Mouse (Mus musculus) hindbrain, embryonic 13.5 days (tissue): ENCODE measurements around the gene Foxk1. TPM values are rescaled to one million over a fixed set of nuclear protein-coding genes. Genes with fewer than 3 reads are reported as not detected.

Experiments
- ATAC-seq: fragments of 200-750 bp; cut with Nextera tagmentation; 2 replicates; pipeline ENCODE4 v1.8.0; 2017; ENCODE audit warnings: moderate TSS enrichment; ENCODE audit not compliant: low FRiP score
- H3K27ac ChIP-seq: fragments of 300-500 bp; sonication (generic); 2 replicates; pipeline ENCODE4 v1.5.1; 2015; ENCODE audit warnings: inconsistent platforms, mild to moderate bottlenecking, moderate library complexity
- H3K27me3 ChIP-seq: fragments of 300-500 bp; sonication (generic); 2 replicates; pipeline ENCODE4 v1.6.1; 2015; ENCODE audit warnings: mild to moderate bottlenecking, inconsistent platforms
- H3K36me3 ChIP-seq: fragments of 300-500 bp; sonication (generic); 2 replicates; pipeline ENCODE4 v1.6.1; 2015; ENCODE audit warnings: mild to moderate bottlenecking, inconsistent platforms
- H3K4me1 ChIP-seq: fragments of 300-500 bp; sonication (generic); replicated peaks from 2 replicates; pipeline ENCODE4 v1.6.1; 2015; ENCODE audit warnings: inconsistent platforms
- H3K4me2 ChIP-seq: fragments of 300-500 bp; sonication (generic); 2 replicates; pipeline ENCODE4 v1.6.1; 2015; ENCODE audit warnings: inconsistent platforms, mild to moderate bottlenecking, moderate library complexity
- H3K4me3 ChIP-seq: fragments of 300-500 bp; sonication (generic); 2 replicates; pipeline ENCODE4 v1.5.1; 2015; ENCODE audit warnings: mild to moderate bottlenecking, inconsistent platforms
- H3K9ac ChIP-seq: fragments of 300-500 bp; sonication (generic); 2 replicates; pipeline ENCODE4 v1.6.1; 2015; ENCODE audit warnings: mild to moderate bottlenecking, inconsistent platforms
- H3K9me3 ChIP-seq: fragments of 300-500 bp; sonication (generic); 2 replicates; pipeline ENCODE4 v1.6.1; 2016; ENCODE audit warnings: inconsistent platforms
- WGBS: fragments of 180-500 bp; shearing (Covaris S2); methylation state at CpG from one replicate; pipeline ENCODE4 v1.1.7; 2015; 5-methylcytosine and 5-hydroxymethylcytosine counted together
- polyA plus RNA-seq: library from polyadenylated mRNA; unstranded; fragments of >200 nt; fragmentation: Nextera tagmentation; extraction: Ambion mirVana; gene quantifications from 2 replicates; pipeline ENCODE4 v1.2.1, GENCODE M21; 2015

The Foxk1 gene
- polyA plus RNA-seq, 1 experiment from 2014 or later = 5.6 TPM

- ATAC-seq = no peak
- no peak overlapping the region for H3K4me2 ChIP-seq
- 15% methylated on average over 5 of the region's 5 CpGs for WGBS
- H3K4me1 ChIP-seq = peaks cover 16% of the 10 kb centered on the region
- H3K36me3 ChIP-seq = no peaks in the 10 kb centered on the region
- no peak overlapping the region for H3K9ac ChIP-seq
- H3K27me3 ChIP-seq = no peaks in the 10 kb centered on the region
- no peak overlapping the region for H3K4me3 ChIP-seq
- no peak overlapping the region for H3K27ac ChIP-seq
- no peaks in the 10 kb centered on the region for H3K9me3 ChIP-seq
Measured at GRCm38 (mm10) chr5:142395909-142396308, 5.4 kb upstream of the Foxk1 start.

DNA sequence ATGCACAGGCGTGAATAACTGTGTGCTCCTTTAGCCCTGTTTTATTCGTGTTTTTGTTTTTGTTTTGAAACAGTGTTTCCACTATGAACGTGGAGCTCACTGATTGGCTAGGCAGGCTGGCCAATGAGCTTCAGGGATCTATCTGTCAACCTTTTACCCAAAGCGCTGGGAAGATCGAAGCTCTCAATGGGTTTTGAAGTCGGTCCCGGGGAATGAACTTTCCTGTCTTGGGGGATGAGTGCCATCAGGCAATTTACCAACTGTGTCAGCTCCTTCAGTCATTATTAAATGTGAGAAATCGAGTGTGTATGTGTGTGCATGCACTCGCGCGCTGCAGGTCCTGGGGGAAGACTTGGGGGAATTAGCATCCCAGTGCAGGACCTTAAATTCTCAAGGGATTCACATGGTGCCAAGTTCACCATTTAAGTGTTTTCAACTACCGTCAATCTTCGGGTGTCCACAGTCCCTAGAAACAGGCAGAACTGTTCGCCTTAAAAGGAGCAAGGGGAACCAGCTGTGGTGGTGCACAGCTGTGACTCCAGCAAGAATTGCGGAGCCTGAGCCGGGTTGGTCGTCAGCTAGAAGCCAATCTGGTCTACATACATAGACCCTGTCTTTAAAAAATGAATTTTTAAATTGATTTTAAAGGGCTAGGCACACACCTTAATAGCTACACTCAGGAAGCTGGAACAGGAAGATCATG, 965 bp upstream of the Foxk1 start:
- H3K4me2 ChIP-seq = peak overlapping the region; percentile 95
- peak overlapping the region; percentile 98 for H3K4me3 ChIP-seq
- WGBS = 24% methylated on average over 17 of the region's 17 CpGs
- no peaks in the 10 kb centered on the region for H3K27me3 ChIP-seq
- H3K27ac ChIP-seq = peak overlapping the region; percentile 91
- H3K9ac ChIP-seq = peak overlapping the region; percentile 98
- no peaks in the 10 kb centered on the region for H3K36me3 ChIP-seq
- H3K4me1 ChIP-seq = peaks cover 46% of the 10 kb centered on the region
- no peak for ATAC-seq
- no peaks in the 10 kb centered on the region for H3K9me3 ChIP-seq

DNA sequence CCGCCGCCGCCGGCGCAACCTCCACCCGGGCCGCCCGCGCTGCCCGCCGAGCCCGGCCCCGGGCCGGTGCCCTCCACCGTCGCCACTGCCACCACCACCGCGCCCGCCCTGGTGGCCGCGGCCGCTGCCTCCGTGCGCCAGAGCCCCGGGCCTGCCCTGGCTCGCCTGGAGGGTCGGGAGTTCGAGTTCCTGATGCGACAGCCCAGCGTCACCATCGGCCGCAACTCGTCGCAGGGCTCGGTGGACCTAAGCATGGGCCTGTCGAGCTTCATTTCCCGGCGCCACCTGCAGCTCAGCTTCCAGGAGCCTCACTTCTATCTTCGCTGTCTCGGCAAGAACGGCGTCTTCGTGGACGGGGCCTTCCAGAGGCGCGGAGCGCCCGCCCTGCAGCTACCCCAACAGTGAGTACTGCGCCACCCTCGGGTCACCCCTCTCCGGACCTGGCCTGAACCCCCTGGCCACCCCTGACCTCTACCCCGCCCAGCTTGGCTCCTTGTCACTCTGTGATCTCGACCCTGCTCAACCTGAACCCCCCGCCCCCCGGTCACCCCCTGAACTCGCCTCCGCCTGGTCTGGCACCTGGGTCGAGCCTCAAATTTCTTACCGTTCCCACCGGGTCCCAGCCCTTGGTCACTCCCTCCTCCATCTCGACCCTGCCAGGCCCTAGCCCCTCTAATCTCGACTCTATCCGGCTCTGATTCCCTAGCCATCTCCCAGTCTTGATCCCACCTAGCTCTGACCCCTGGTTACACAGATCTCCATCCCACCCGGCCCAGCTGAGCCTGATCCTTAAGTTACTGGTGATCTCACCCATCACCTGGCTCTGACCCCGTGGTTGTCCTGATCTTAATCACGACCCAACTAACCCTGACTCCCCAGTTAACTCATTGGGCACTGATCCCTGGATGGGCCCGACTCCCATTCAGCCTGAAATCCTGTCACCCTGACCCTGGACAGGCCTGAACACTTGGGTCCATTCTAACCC, 636 bp downstream of the Foxk1 start:
- peak overlapping the region; percentile 98 for H3K4me3 ChIP-seq
- WGBS = under 1% methylated on average over 67 of the region's 67 CpGs
- H3K27me3 ChIP-seq = no peaks in the 10 kb centered on the region
- peak overlapping the region; percentile 95 for H3K4me2 ChIP-seq
- H3K27ac ChIP-seq = peak overlapping the region; percentile 91
- peaks cover 60% of the 10 kb centered on the region for H3K4me1 ChIP-seq
- peak; percentile 29 for ATAC-seq
- peak overlapping the region; percentile 98 for H3K9ac ChIP-seq
- peaks cover 9% of the 10 kb centered on the region for H3K36me3 ChIP-seq
- no peaks in the 10 kb centered on the region for H3K9me3 ChIP-seq

- Histone ChIP-seq H3K9ac (peak overlapping the region; percentile 98), H3K9me3 (no peaks in the 10 kb centered on the region), H3K4me2 (peak overlapping the region; percentile 95), H3K4me3 (peak overlapping the region; percentile 98), H3K36me3 (peaks cover 11% of the 10 kb centered on the region), H3K4me1 (peaks cover 78% of the 10 kb centered on the region), H3K27me3 (no peaks in the 10 kb centered on the region), H3K27ac (no peak overlapping the region)
- no peak for ATAC-seq
- 77% methylated on average over 3 of the region's 3 CpGs for WGBS
Measured at GRCm38 (mm10) chr5:142403694-142404093, 2.4 kb downstream of the Foxk1 start.

- 93% methylated on average over 1 of the region's 1 CpGs for WGBS
- no peaks in the 10 kb centered on the region for H3K27me3 ChIP-seq
Measured at GRCm38 (mm10) chr5:142404307-142404706, 3.0 kb downstream of the Foxk1 start.

DNA sequence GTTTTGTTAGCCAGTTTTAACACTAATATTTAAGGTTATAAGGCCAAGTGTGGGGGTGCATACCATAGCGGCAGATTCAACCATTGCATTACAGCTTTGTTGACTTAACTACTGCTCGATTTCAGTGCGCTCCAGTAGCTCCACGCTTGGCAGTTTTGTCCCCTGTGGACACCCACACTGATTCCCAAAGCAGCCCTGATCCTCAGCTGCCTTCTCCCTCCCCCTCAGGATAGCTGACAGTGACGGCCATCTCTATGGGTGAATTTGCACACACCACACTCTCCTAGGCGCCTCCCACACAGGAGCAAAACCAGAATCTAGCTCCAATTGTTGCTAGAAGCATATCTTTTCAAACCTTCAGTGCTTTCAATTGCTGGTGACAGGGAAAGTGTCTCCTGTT, 4.1 kb downstream of the Foxk1 start:
- Histone ChIP-seq H3K27me3 (no peaks in the 10 kb centered on the region), H3K36me3 (peaks cover 11% of the 10 kb centered on the region), H3K27ac (no peak overlapping the region), H3K4me3 (no peak overlapping the region), H3K9ac (peak overlapping the region; percentile 63; the same call in 1 of the 2 replicates), H3K9me3 (no peaks in the 10 kb centered on the region), H3K4me2 (no peak overlapping the region), H3K4me1 (peaks cover 90% of the 10 kb centered on the region)
- WGBS = 71% methylated on average over 6 of the region's 6 CpGs
- no peak for ATAC-seq

More at GRCm38 (mm10) chr5:142404307-142404706, 3.0 kb downstream of the Foxk1 start:
- Histone ChIP-seq H3K4me2 (peak overlapping the region; percentile 95), H3K9me3 (no peaks in the 10 kb centered on the region), H3K9ac (peak overlapping the region; percentile 63), H3K36me3 (peaks cover 11% of the 10 kb centered on the region), H3K4me1 (peaks cover 84% of the 10 kb centered on the region), H3K27ac (no peak overlapping the region), H3K4me3 (peak overlapping the region; percentile 8; the same call in 1 of the 2 replicates)
- no peak for ATAC-seq

GRCm38 (mm10) chr5:142406401-142406800, 5.1 kb downstream of the Foxk1 start:
- ATAC-seq = no peak
- Histone ChIP-seq H3K4me1 (peaks cover 91% of the 10 kb centered on the region), H3K27me3 (no peaks in the 10 kb centered on the region), H3K27ac (no peak overlapping the region), H3K4me3 (no peak overlapping the region), H3K4me2 (no peak overlapping the region), H3K9ac (no peak overlapping the region), H3K36me3 (peaks cover 11% of the 10 kb centered on the region), H3K9me3 (no peaks in the 10 kb centered on the region)
- WGBS = 91% methylated on average over 7 of the region's 7 CpGs

- Histone ChIP-seq H3K4me2 (no peak overlapping the region), H3K4me1 (peaks cover 90% of the 10 kb centered on the region), H3K27me3 (no peaks in the 10 kb centered on the region), H3K36me3 (peaks cover 11% of the 10 kb centered on the region), H3K9ac (no peak overlapping the region), H3K9me3 (no peaks in the 10 kb centered on the region), H3K4me3 (no peak overlapping the region), H3K27ac (no peak overlapping the region)
- WGBS = 81% methylated on average over 11 of the region's 11 CpGs
- no peak for ATAC-seq
Measured at GRCm38 (mm10) chr5:142406937-142407336, 5.6 kb downstream of the Foxk1 start.

GRCm38 (mm10) chr5:142407381-142407780, 6.1 kb downstream of the Foxk1 start:
- H3K36me3 ChIP-seq = peaks cover 11% of the 10 kb centered on the region
- no peak for ATAC-seq
- no peak overlapping the region for H3K4me2 ChIP-seq
- no peaks in the 10 kb centered on the region for H3K9me3 ChIP-seq
- H3K4me3 ChIP-seq = no peak overlapping the region
- WGBS = 78% methylated on average over 7 of the region's 7 CpGs
- H3K27me3 ChIP-seq = no peaks in the 10 kb centered on the region
- no peak overlapping the region for H3K27ac ChIP-seq
- peaks cover 87% of the 10 kb centered on the region for H3K4me1 ChIP-seq
- H3K9ac ChIP-seq = no peak overlapping the region

GRCm38 (mm10) chr5:142409169-142409568, 7.9 kb downstream of the Foxk1 start:
- Histone ChIP-seq H3K4me1 (peaks cover 86% of the 10 kb centered on the region), H3K27ac (no peak overlapping the region), H3K36me3 (peaks cover 11% of the 10 kb centered on the region), H3K9ac (no peak overlapping the region), H3K27me3 (no peaks in the 10 kb centered on the region), H3K4me2 (no peak overlapping the region), H3K4me3 (no peak overlapping the region), H3K9me3 (no peaks in the 10 kb centered on the region)
- 72% methylated on average over 6 of the region's 6 CpGs for WGBS
- ATAC-seq = no peak

GRCm38 (mm10) chr5:142410348-142410747, 9.1 kb downstream of the Foxk1 start:
- Histone ChIP-seq H3K9me3 (no peaks in the 10 kb centered on the region), H3K4me1 (peaks cover 85% of the 10 kb centered on the region), H3K36me3 (peaks cover 11% of the 10 kb centered on the region), H3K27ac (peak overlapping the region; percentile 58), H3K9ac (peak overlapping the region; percentile 39; the same call in 1 of the 2 replicates), H3K4me2 (no peak overlapping the region), H3K27me3 (no peaks in the 10 kb centered on the region), H3K4me3 (no peak overlapping the region)
- ATAC-seq = no peak
- WGBS = 52% methylated on average over 7 of the region's 7 CpGs

DNA sequence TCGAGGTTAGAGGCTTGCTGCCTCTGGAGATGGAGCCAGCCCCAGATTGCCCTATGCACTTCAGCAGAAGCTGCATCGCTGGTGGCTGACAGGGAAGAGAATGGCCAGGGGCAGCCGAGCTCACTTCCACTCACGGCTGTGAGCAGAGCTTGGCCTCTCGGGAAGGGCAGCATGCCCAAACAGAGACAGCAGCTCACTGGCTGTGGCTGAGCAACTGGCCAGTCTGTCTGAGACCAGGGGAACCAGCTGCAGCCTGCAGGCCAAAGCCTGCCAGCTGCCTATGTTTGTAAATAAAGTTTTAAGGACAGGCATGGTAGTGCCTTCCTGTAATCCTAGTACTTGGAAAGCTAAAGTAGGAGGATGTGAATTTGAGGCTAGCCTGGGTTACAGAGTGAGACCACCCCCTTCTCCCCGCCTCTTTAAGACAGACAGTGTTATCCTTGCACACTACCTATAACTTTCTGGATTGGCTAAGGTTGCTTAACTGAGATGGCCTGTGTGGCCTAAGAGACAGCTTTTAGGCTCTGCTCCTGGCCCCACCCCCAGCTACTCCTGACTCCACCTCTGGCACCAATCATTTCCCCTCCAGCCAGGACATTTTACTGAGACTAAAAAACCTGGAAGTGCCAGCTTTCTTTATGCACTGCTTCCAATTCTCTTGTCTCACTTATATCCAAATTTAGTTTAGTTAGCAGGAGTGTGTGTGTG, 11.5 kb downstream of the Foxk1 start:
- H3K27ac ChIP-seq = no peak overlapping the region; the same call in 1 of the 2 replicates
- H3K4me2 ChIP-seq = no peak overlapping the region
- 60% methylated on average over 6 of the region's 6 CpGs for WGBS
- no peak overlapping the region for H3K9ac ChIP-seq
- peaks cover 81% of the 10 kb centered on the region for H3K4me1 ChIP-seq
- ATAC-seq = no peak
- H3K36me3 ChIP-seq = no peaks in the 10 kb centered on the region
- no peaks in the 10 kb centered on the region for H3K9me3 ChIP-seq
- no peak overlapping the region for H3K4me3 ChIP-seq
- no peaks in the 10 kb centered on the region for H3K27me3 ChIP-seq
